19 mouse cellular contexts compared by ENCODE assay signal in genomic region chr15:96652531-96652930, GRCm38 (mm10). TPM values are rescaled to one million over a fixed set of nuclear protein-coding genes. Genes with fewer than 3 reads are reported as not detected.
DNase-seq lines count a peak whose midpoint lies in the region; ATAC-seq and TF ChIP-seq lines count a peak whose summit lies in the region.
"Had no signal": no experiment of that assay in that cellular context is flagged by ENCODE, and none has a peak within 500 bp of the region (broad histone marks: within the 10 kb centered on the region; RNA-seq: fewer than 3 reads in every experiment).

No protein-coding gene starts in this region.

- no peak for ATAC-seq in forebrain, embryonic 15.5 days (replicated peaks)
- no peak for ATAC-seq in forebrain, embryonic 11.5 days (replicated peaks; ENCODE audit: low FRiP score)
- no peak for ATAC-seq in midbrain, postnatal 0 days (ENCODE audit: low FRiP score)
- ATAC-seq in forebrain, postnatal 0 days = no peak
- no peak for ATAC-seq in inflammation-experienced regulatory T-cells, adult 6 months
- ATAC-seq: lung, postnatal 0 days had no signal

- TF ChIP-seq CTCF in midbrain, postnatal 0 days (IDR thresholded peaks at IDR 0.05) = no peak
- no peak for TF ChIP-seq CTCF in forebrain, postnatal 0 days (IDR thresholded peaks at IDR 0.05; ENCODE audit: low read depth)

- peak overlapping the region; percentile 17; the same call in 1 of the 2 replicates for H3K4me2 ChIP-seq in forebrain, embryonic 15.5 days (replicated peaks)
- H3K4me2 ChIP-seq in forebrain, embryonic 11.5 days (ENCODE audit: low read depth, low read length, severe bottlenecking) = no peak overlapping the region
- no peak overlapping the region for H3K4me2 ChIP-seq in midbrain, postnatal 0 days (ENCODE audit: low read depth, low read length, poor library complexity, severe bottlenecking)
- peak overlapping the region; percentile 15; the same call in 1 of the 2 replicates for H3K4me2 ChIP-seq in forebrain, postnatal 0 days (ENCODE audit: low read depth)
- H3K4me2 ChIP-seq: embryonic facial prominence, embryonic 15.5 days; limb, embryonic 13.5 days; neural tube, embryonic 12.5 days had no signal

- no peaks in the 10 kb centered on the region for H3K9me3 ChIP-seq in forebrain, embryonic 15.5 days
- no peaks in the 10 kb centered on the region for H3K9me3 ChIP-seq in forebrain, embryonic 11.5 days (ENCODE audit: control insufficient read depth, low read length)
- no peaks in the 10 kb centered on the region for H3K9me3 ChIP-seq in midbrain, postnatal 0 days (ENCODE audit: low read length)
- H3K9me3 ChIP-seq in midbrain, embryonic 10.5 days (replicated peaks) = no peaks in the 10 kb centered on the region
- no peaks in the 10 kb centered on the region for H3K9me3 ChIP-seq in forebrain, postnatal 0 days (ENCODE audit: low read length)
- H3K9me3 ChIP-seq: embryonic facial prominence, embryonic 15.5 days; limb, embryonic 13.5 days; neural tube, embryonic 12.5 days had no signal

- H3K36me3 ChIP-seq in forebrain, embryonic 15.5 days = no peaks in the 10 kb centered on the region
- no peaks in the 10 kb centered on the region for H3K36me3 ChIP-seq in forebrain, embryonic 11.5 days (ENCODE audit: control insufficient read depth, insufficient read depth, low read length)
- no peaks in the 10 kb centered on the region for H3K36me3 ChIP-seq in midbrain, postnatal 0 days (ENCODE audit: insufficient read depth, low read length)
- H3K36me3 ChIP-seq in midbrain, embryonic 10.5 days = no peaks in the 10 kb centered on the region
- no peaks in the 10 kb centered on the region for H3K36me3 ChIP-seq in forebrain, postnatal 0 days (ENCODE audit: insufficient read depth)
- H3K36me3 ChIP-seq: embryonic facial prominence, embryonic 15.5 days; limb, embryonic 13.5 days; neural tube, embryonic 12.5 days had no signal

- no peaks in the 10 kb centered on the region for H3K27me3 ChIP-seq in forebrain, embryonic 15.5 days
- no peaks in the 10 kb centered on the region for H3K27me3 ChIP-seq in forebrain, embryonic 11.5 days (ENCODE audit: control insufficient read depth, insufficient read depth, low read length)
- H3K27me3 ChIP-seq in midbrain, postnatal 0 days (ENCODE audit: insufficient read depth, low read length) = no peaks in the 10 kb centered on the region
- H3K27me3 ChIP-seq in midbrain, embryonic 10.5 days (ENCODE audit: low read depth, poor library complexity, severe bottlenecking) = no peaks in the 10 kb centered on the region
- no peaks in the 10 kb centered on the region for H3K27me3 ChIP-seq in forebrain, postnatal 0 days (ENCODE audit: insufficient read depth, low read length)
- H3K27me3 ChIP-seq: embryonic facial prominence, embryonic 15.5 days; limb, embryonic 13.5 days; neural tube, embryonic 12.5 days had no signal

- H3K4me1 ChIP-seq in forebrain, embryonic 15.5 days = peaks cover 16% of the 10 kb centered on the region
- no peaks in the 10 kb centered on the region for H3K4me1 ChIP-seq in forebrain, embryonic 11.5 days (replicated peaks; ENCODE audit: control insufficient read depth, insufficient read depth, low read length)
- no peaks in the 10 kb centered on the region for H3K4me1 ChIP-seq in midbrain, postnatal 0 days (ENCODE audit: insufficient read depth, low read length)
- H3K4me1 ChIP-seq in midbrain, embryonic 10.5 days = peaks cover 6% of the 10 kb centered on the region
- no peaks in the 10 kb centered on the region for H3K4me1 ChIP-seq in forebrain, postnatal 0 days (ENCODE audit: insufficient read depth)
- H3K4me1 ChIP-seq: embryonic facial prominence, embryonic 15.5 days had no signal

- no peak overlapping the region for H3K9ac ChIP-seq in forebrain, embryonic 15.5 days (replicated peaks)
- H3K9ac ChIP-seq in forebrain, embryonic 11.5 days (ENCODE audit: low read length) = no peak overlapping the region
- no peak overlapping the region for H3K9ac ChIP-seq in midbrain, postnatal 0 days (replicated peaks; ENCODE audit: low read length, poor library complexity, severe bottlenecking)
- H3K9ac ChIP-seq in forebrain, postnatal 0 days = no peak overlapping the region
- H3K9ac ChIP-seq: embryonic facial prominence, embryonic 15.5 days; limb, embryonic 13.5 days; liver, embryonic 14.5 days; neural tube, embryonic 12.5 days had no signal

- peak overlapping the region; percentile 50 for H3K27ac ChIP-seq in forebrain, embryonic 15.5 days (replicated peaks)
- H3K27ac ChIP-seq in forebrain, embryonic 11.5 days (ENCODE audit: low read depth, low read length) = no peak overlapping the region
- no peak overlapping the region for H3K27ac ChIP-seq in midbrain, postnatal 0 days (ENCODE audit: low read depth, low read length)
- no peak overlapping the region for H3K27ac ChIP-seq in midbrain, embryonic 10.5 days (replicated peaks)
- H3K27ac ChIP-seq in forebrain, postnatal 0 days (ENCODE audit: low read depth, low read length) = no peak overlapping the region
- H3K27ac ChIP-seq: embryonic facial prominence, embryonic 15.5 days; gastrocnemius, adult 2 months; limb, embryonic 13.5 days; liver, embryonic 14.5 days; neural tube, embryonic 12.5 days had no signal

- no peak for DNase-seq in forebrain, embryonic 11.5 days (ENCODE audit: low spot score)
- peak; percentile 67 for DNase-seq in midbrain, postnatal 0 days (ENCODE audit: low spot score)
- DNase-seq in midbrain, embryonic 10.5 days (ENCODE audit: low spot score) = no peak
- peak; percentile 38 for DNase-seq in brain, adult 2 months (ENCODE audit: low read depth, low spot score)
- DNase-seq in forebrain, postnatal 0 days = peak; percentile 77
- DNase-seq: cerebellum, adult 11-12 months; embryo, embryonic 11 days; gastrocnemius, adult 2 months; heart, adult 18-20 months; kidney, adult 2 months; kidney, postnatal 14 days; thymus, postnatal 14 days had no signal

- no peak overlapping the region for H3K4me3 ChIP-seq in forebrain, embryonic 15.5 days
- H3K4me3 ChIP-seq in forebrain, embryonic 11.5 days (ENCODE audit: low read depth, low read length) = no peak overlapping the region
- no peak overlapping the region for H3K4me3 ChIP-seq in midbrain, postnatal 0 days (ENCODE audit: low read depth, low read length)
- H3K4me3 ChIP-seq in midbrain, embryonic 10.5 days = no peak overlapping the region
- no peak overlapping the region for H3K4me3 ChIP-seq in forebrain, postnatal 0 days (ENCODE audit: low read depth, low read length)
- H3K4me3 ChIP-seq: embryonic facial prominence, embryonic 15.5 days; gastrocnemius, adult 2 months; limb, embryonic 13.5 days; neural tube, embryonic 12.5 days had no signal

- WGBS in forebrain, embryonic 15.5 days = 26% methylated on average over 10 of the region's 10 CpGs
- 81% methylated on average over 10 of the region's 10 CpGs for WGBS in forebrain, embryonic 11.5 days
- WGBS in midbrain, postnatal 0 days = 69% methylated on average over 10 of the region's 10 CpGs
- WGBS in midbrain, embryonic 10.5 days = 92% methylated on average over 10 of the region's 10 CpGs
- 21% methylated on average over 10 of the region's 10 CpGs for WGBS in forebrain, postnatal 0 days

RNA-seq across cellular contexts. Expression of gene Slc38a1, which starts 9.8 kb away (rescaled TPM):
- polyA plus RNA-seq in forebrain, embryonic 15.5 days (2015; fragmentation: Nextera tagmentation; extraction: Ambion mirVana) = 145 and 147 TPM in 2 replicates
- polyA plus RNA-seq in forebrain, embryonic 11.5 days (2014; fragmentation: Nextera tagmentation; extraction: Ambion mirVana) = 134 and 139 TPM in 2 replicates
- total RNA-seq in midbrain, postnatal 0 days (2014; rRNA removed) = 75.2 and 90.4 TPM in 2 replicates
- 76.1 and 91.2 TPM in 2 replicates for polyA plus RNA-seq in midbrain, postnatal 0 days (2015; fragmentation: Nextera tagmentation; extraction: Ambion mirVana)
- polyA plus RNA-seq in midbrain, embryonic 10.5 days (2016; fragmentation: Nextera tagmentation; extraction: Ambion mirVana) = 111 and 117 TPM in 2 replicates
- total RNA-seq in forebrain, postnatal 0 days (2014; rRNA removed) = 52.7 and 73.3 TPM in 2 replicates
- 67.0 and 90.2 TPM in 2 replicates for polyA plus RNA-seq in forebrain, postnatal 0 days (2015; fragmentation: Nextera tagmentation; extraction: Ambion mirVana)
- 10 to 100 TPM; 58.9 to 87.5 (median 79.1) TPM for polyA plus RNA-seq in inflammation-experienced regulatory T-cells, adult 6 months (2017; shearing (Covaris generic))

RNA-seq across cellular contexts. Expression of gene Slc38a2, which starts 47.0 kb away (rescaled TPM):
- 156 and 157 TPM in 2 replicates for polyA plus RNA-seq in forebrain, embryonic 15.5 days (2015; fragmentation: Nextera tagmentation; extraction: Ambion mirVana)
- 192 and 220 TPM in 2 replicates for polyA plus RNA-seq in forebrain, embryonic 11.5 days (2014; fragmentation: Nextera tagmentation; extraction: Ambion mirVana)
- total RNA-seq in midbrain, postnatal 0 days (2014; rRNA removed) = 90.9 and 96.1 TPM in 2 replicates
- 71.3 and 79.4 TPM in 2 replicates for polyA plus RNA-seq in midbrain, postnatal 0 days (2015; fragmentation: Nextera tagmentation; extraction: Ambion mirVana)
- polyA plus RNA-seq in midbrain, embryonic 10.5 days (2016; fragmentation: Nextera tagmentation; extraction: Ambion mirVana) = 151 and 164 TPM in 2 replicates
- 80.9 and 107 TPM in 2 replicates for total RNA-seq in forebrain, postnatal 0 days (2014; rRNA removed)
- 69.8 and 78.4 TPM in 2 replicates for polyA plus RNA-seq in forebrain, postnatal 0 days (2015; fragmentation: Nextera tagmentation; extraction: Ambion mirVana)
- 10 to 100 TPM; 36.1 to 44.6 (median 42.9) TPM for polyA plus RNA-seq in inflammation-experienced regulatory T-cells, adult 6 months (2017; shearing (Covaris generic))

Comparison
In these comparisons a context has a peak if more than half of its experiments do, and no peak if none do; other contexts are left out.
1. H3K4me2 ChIP-seq: peak in forebrain, embryonic 15.5 days (single experiment) and forebrain, postnatal 0 days (single experiment); none in forebrain, embryonic 11.5 days (single experiment) and midbrain, postnatal 0 days (single experiment).
2. DNase-seq: peak in midbrain, postnatal 0 days (single experiment), brain, adult 2 months (single experiment) and forebrain, postnatal 0 days (single experiment); none in forebrain, embryonic 11.5 days (single experiment) and midbrain, embryonic 10.5 days (single experiment).